Mouse (Mus musculus) 3T3-L1 (cell line): ENCODE results near the gene Zfp982.
"Not testable (repeated sequence)": the region's sequence is repeated elsewhere in the genome, so short reads cannot be mapped to it uniquely, and the experiment has no call there.

Experiments used
- DNase-seq: peaks from one replicate; pipeline ENCODE4 v3.0.0-alpha.2; 2015; ENCODE audit warnings: low read depth, low spot score

Zfp982 gene

GRCm38 (mm10) chr4:147492117-147492516 is at the start of gene Zfp982:
TSS of gene Zfp982 (plus strand) at chr4:147492417.
- not testable (repeated sequence) for DNase-seq

GRCm38 (mm10) chr4:147442649-147443553 is 49.3 kb upstream of the Zfp982 start:
- not testable (repeated sequence) for DNase-seq

- DNase-seq = not testable (repeated sequence)
Observed at GRCm38 (mm10) chr4:147443554-147443927, 48.7 kb upstream of the Zfp982 start.

- DNase-seq = not testable (repeated sequence)
Observed at GRCm38 (mm10) chr4:147445371-147445770, 46.8 kb upstream of the Zfp982 start.

- no peak for DNase-seq
Observed at GRCm38 (mm10) chr4:147448358-147448757, 43.9 kb upstream of the Zfp982 start.

GRCm38 (mm10) chr4:147449099-147449581 is 43.1 kb upstream of the Zfp982 start:
- peak; percentile 51 for DNase-seq

- DNase-seq = not testable (repeated sequence)
Observed at GRCm38 (mm10) chr4:147449986-147450385, 42.2 kb upstream of the Zfp982 start.

- DNase-seq = not testable (repeated sequence)
Observed at GRCm38 (mm10) chr4:147467207-147467606, 25.0 kb upstream of the Zfp982 start.

- not testable (repeated sequence) for DNase-seq
Observed at GRCm38 (mm10) chr4:147498772-147499613, 6.8 kb downstream of the Zfp982 start.

- no peak for DNase-seq
Observed at GRCm38 (mm10) chr4:147509174-147509573, 17.0 kb downstream of the Zfp982 start.

- no peak for DNase-seq
Observed at GRCm38 (mm10) chr4:147518981-147519380, 26.8 kb downstream of the Zfp982 start.

- DNase-seq = no peak
Observed at GRCm38 (mm10) chr4:147520100-147520499, 27.9 kb downstream of the Zfp982 start.

- no peak for DNase-seq
Observed at GRCm38 (mm10) chr4:147525125-147525524, 32.9 kb downstream of the Zfp982 start.

GRCm38 (mm10) chr4:147530366-147530765 is 38.1 kb downstream of the Zfp982 start:
- no peak for DNase-seq

- DNase-seq = not testable (repeated sequence)
Observed at GRCm38 (mm10) chr4:147535916-147536315, 43.7 kb downstream of the Zfp982 start.

- DNase-seq = no peak
Observed at GRCm38 (mm10) chr4:147537702-147538101, 45.5 kb downstream of the Zfp982 start.

- DNase-seq = not testable (repeated sequence)
Observed at GRCm38 (mm10) chr4:147539918-147540317, 47.7 kb downstream of the Zfp982 start, which contains the start of gene Gm16503. TSS of gene Gm16503 (plus strand) at chr4:147540218.

GRCm38 (mm10) chr4:147541105-147541504 is 48.9 kb downstream of the Zfp982 start:
- no peak for DNase-seq

- DNase-seq = peak; percentile 67
Observed at GRCm38 (mm10) chr4:147553071-147553470, 60.9 kb downstream of the Zfp982 start, which contains the start of gene Zfp985. TSS of gene Zfp985 (plus strand) at chr4:147553277.

GRCm38 (mm10) chr4:147554361-147554760 is 62.1 kb downstream of the Zfp982 start:
- DNase-seq = not testable (repeated sequence)

GRCm38 (mm10) chr4:147556921-147557320 is 64.7 kb downstream of the Zfp982 start:
- DNase-seq = not testable (repeated sequence)

- not testable (repeated sequence) for DNase-seq
Observed at GRCm38 (mm10) chr4:147558011-147558410, 65.8 kb downstream of the Zfp982 start.
